Mouse (Mus musculus): ENCODE measurements around the gene Gm45717. TPM values are rescaled to one million over a fixed set of nuclear protein-coding genes. Genes with fewer than 3 reads are reported as not detected.
"Not testable (repeated sequence)": the region's sequence is repeated elsewhere in the genome, so short reads cannot be mapped to it uniquely, and the experiment has no call there.

Gm45717 gene
- total and polyA plus RNA-seq, 2 experiments from 2014 or later: not detected

- H3K4me1 ChIP-seq (ENCODE audit: insufficient read depth): no peaks in the 10 kb centered on the region
- DNase-seq (no peak), ATAC-seq (no peak)
- no peak overlapping the region for H3K27ac ChIP-seq (ENCODE audit: low read depth, low read length)
- no peak overlapping the region for H3K4me2 ChIP-seq (ENCODE audit: low read depth)
- no peaks in the 10 kb centered on the region for H3K36me3 ChIP-seq (ENCODE audit: insufficient read depth)
- 93% methylated on average over 14 of the region's 14 CpGs for WGBS
- TF ChIP-seq CTCF (IDR thresholded peaks at IDR 0.05; ENCODE audit: low read depth): no peak
- H3K9ac ChIP-seq: no peak overlapping the region
- no peaks in the 10 kb centered on the region for H3K9me3 ChIP-seq (ENCODE audit: low read length)
- H3K27me3 ChIP-seq (ENCODE audit: insufficient read depth, low read length): no peaks in the 10 kb centered on the region
- no peak overlapping the region for H3K4me3 ChIP-seq (ENCODE audit: low read depth, low read length)
These were observed 35.5 kb upstream of the Gm45717 start for GRCm38 (mm10) chr7:140991117-140991689.

DNA sequence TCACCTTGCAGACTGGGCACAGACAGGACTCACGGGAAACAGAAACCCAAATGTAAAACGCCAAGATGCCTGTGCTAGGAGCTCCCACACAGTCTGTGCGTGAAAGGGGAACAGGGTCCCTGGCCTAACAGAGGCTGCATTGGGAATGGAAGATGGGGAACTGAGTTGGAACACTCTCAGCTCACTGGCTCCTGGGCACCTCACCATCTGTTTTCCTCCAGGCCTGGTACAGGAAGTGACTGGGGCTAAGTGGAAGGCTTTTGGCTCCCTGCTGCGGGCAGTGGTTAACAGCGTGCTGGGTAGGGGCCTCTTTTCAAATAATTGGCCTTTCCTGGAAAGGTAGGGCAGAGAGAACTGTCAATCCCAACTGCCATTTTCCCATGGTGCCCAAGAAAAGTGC, 34.9 kb upstream of the Gm45717 start:
- Histone ChIP-seq H3K4me3 (ENCODE audit: low read depth, low read length) (no peak overlapping the region), H3K4me1 (ENCODE audit: insufficient read depth) (no peaks in the 10 kb centered on the region), H3K27me3 (ENCODE audit: insufficient read depth, low read length) (no peaks in the 10 kb centered on the region), H3K36me3 (ENCODE audit: insufficient read depth) (no peaks in the 10 kb centered on the region), H3K9me3 (ENCODE audit: low read length) (no peaks in the 10 kb centered on the region), H3K27ac (ENCODE audit: low read depth, low read length) (no peak overlapping the region), H3K9ac (no peak overlapping the region), H3K4me2 (ENCODE audit: low read depth) (no peak overlapping the region)
- no peak for ATAC-seq
- DNase-seq: no peak
- 74% methylated on average over 5 of the region's 5 CpGs for WGBS
- no peak for TF ChIP-seq CTCF (IDR thresholded peaks at IDR 0.05; ENCODE audit: low read depth)

- WGBS: 77% methylated on average over 6 of the region's 6 CpGs
- Histone ChIP-seq H3K9ac (no peak overlapping the region), H3K4me2 (ENCODE audit: low read depth) (no peak overlapping the region), H3K4me3 (ENCODE audit: low read depth, low read length) (no peak overlapping the region), H3K27ac (ENCODE audit: low read depth, low read length) (no peak overlapping the region), H3K4me1 (ENCODE audit: insufficient read depth) (no peaks in the 10 kb centered on the region), H3K36me3 (ENCODE audit: insufficient read depth) (no peaks in the 10 kb centered on the region), H3K27me3 (ENCODE audit: insufficient read depth, low read length) (no peaks in the 10 kb centered on the region), H3K9me3 (ENCODE audit: low read length) (no peaks in the 10 kb centered on the region)
- no peak for TF ChIP-seq CTCF (IDR thresholded peaks at IDR 0.05; ENCODE audit: low read depth)
- DNase-seq (no peak), ATAC-seq (no peak)
These were observed 34.4 kb upstream of the Gm45717 start for GRCm38 (mm10) chr7:140990185-140990584.

DNA sequence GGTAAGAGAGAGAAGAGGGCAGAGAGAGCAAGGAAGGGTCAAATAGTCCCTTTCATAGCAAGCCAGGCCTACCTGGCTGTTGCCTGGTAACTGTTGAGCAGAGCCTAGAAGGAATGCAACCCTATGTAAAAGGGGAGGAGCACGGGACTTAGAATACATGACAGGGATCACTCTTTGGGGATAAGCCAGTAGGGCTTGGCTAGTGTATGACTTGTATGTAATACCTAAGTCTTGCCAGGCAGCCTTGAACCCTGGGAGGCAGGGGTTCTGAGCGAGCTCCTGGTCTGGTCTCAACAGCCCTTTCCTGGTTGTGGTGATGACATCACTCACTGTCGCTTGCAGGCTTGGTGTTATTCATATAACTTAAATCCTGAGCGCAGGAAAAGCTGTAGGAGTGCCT, 33.3 kb upstream of the Gm45717 start:
- DNase-seq: no peak
- Histone ChIP-seq H3K4me3 (ENCODE audit: low read depth, low read length) (no peak overlapping the region), H3K36me3 (ENCODE audit: insufficient read depth) (no peaks in the 10 kb centered on the region), H3K4me2 (ENCODE audit: low read depth) (no peak overlapping the region), H3K27ac (ENCODE audit: low read depth, low read length) (no peak overlapping the region), H3K9ac (no peak overlapping the region), H3K9me3 (ENCODE audit: low read length) (no peaks in the 10 kb centered on the region), H3K4me1 (ENCODE audit: insufficient read depth) (no peaks in the 10 kb centered on the region), H3K27me3 (ENCODE audit: insufficient read depth, low read length) (no peaks in the 10 kb centered on the region)
- WGBS: 83% methylated on average over 4 of the region's 4 CpGs
- no peak for ATAC-seq
- no peak for TF ChIP-seq CTCF (IDR thresholded peaks at IDR 0.05; ENCODE audit: low read depth)

- 89% methylated on average over 17 of the region's 17 CpGs for WGBS
- no peak for ATAC-seq
- Histone ChIP-seq H3K27ac (ENCODE audit: low read depth, low read length) (no peak overlapping the region), H3K9ac (no peak overlapping the region), H3K4me3 (ENCODE audit: low read depth, low read length) (no peak overlapping the region), H3K27me3 (ENCODE audit: insufficient read depth, low read length) (no peaks in the 10 kb centered on the region), H3K4me1 (ENCODE audit: insufficient read depth) (no peaks in the 10 kb centered on the region), H3K9me3 (ENCODE audit: low read length) (no peaks in the 10 kb centered on the region), H3K36me3 (ENCODE audit: insufficient read depth) (no peaks in the 10 kb centered on the region), H3K4me2 (ENCODE audit: low read depth) (no peak overlapping the region)
- TF ChIP-seq CTCF (IDR thresholded peaks at IDR 0.05; ENCODE audit: low read depth): no peak
- no peak for DNase-seq
These were observed 31.7 kb upstream of the Gm45717 start for GRCm38 (mm10) chr7:140987182-140988138.

DNA sequence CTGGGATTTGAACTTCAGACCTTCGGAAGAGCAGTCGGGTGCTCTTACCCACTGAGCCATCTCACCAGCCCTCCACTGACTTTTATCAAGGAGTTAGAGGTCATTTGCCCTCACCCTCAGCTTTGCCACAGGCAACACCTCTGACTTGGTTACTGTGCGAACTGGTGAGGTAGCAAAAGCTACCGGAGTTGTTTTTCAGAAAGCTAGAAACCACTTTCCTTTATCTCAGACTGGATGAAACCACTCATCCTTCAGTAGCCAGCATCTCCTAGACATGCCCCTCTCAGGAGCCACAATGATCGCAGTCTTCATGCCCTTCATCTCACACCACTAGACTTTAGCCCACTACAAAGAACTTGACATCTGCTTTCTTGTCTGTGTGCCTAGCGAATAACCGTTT, 27.2 kb upstream of the Gm45717 start:
- Histone ChIP-seq H3K4me3 (ENCODE audit: low read depth, low read length) (no peak overlapping the region), H3K4me1 (ENCODE audit: insufficient read depth) (no peaks in the 10 kb centered on the region), H3K27ac (ENCODE audit: low read depth, low read length) (no peak overlapping the region), H3K27me3 (ENCODE audit: insufficient read depth, low read length) (no peaks in the 10 kb centered on the region), H3K4me2 (ENCODE audit: low read depth) (no peak overlapping the region), H3K9me3 (ENCODE audit: low read length) (no peaks in the 10 kb centered on the region), H3K36me3 (ENCODE audit: insufficient read depth) (no peaks in the 10 kb centered on the region), H3K9ac (no peak overlapping the region)
- 92% methylated on average over 7 of the region's 7 CpGs for WGBS
- DNase-seq (no peak), ATAC-seq (no peak)
- TF ChIP-seq CTCF (IDR thresholded peaks at IDR 0.05; ENCODE audit: low read depth): no peak

DNA sequence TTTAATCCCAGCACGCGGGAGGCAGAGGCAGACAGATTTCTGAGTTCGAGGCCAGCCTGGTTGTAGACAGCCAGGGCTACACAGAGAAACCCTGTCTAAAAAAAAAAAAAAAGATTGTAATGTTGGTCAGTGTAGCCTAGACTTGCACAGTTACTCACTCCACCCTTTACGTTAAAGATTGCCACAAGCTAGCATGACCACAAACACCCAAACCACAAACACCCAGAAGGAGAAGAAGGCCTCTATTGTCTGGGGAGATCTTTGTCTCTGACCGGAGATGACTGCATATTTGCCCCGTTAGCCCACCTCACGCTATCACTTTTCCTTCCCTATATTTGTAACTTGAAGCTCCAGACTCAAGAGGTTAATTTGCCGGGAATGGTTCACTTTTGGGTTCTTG, 26.0 kb upstream of the Gm45717 start:
- no peaks in the 10 kb centered on the region for H3K9me3 ChIP-seq (ENCODE audit: low read length)
- H3K27me3 ChIP-seq (ENCODE audit: insufficient read depth, low read length): no peaks in the 10 kb centered on the region
- no peak overlapping the region for H3K9ac ChIP-seq
- ATAC-seq (no peak), DNase-seq (no peak)
- no peaks in the 10 kb centered on the region for H3K4me1 ChIP-seq (ENCODE audit: insufficient read depth)
- H3K36me3 ChIP-seq (ENCODE audit: insufficient read depth): no peaks in the 10 kb centered on the region
- no peak overlapping the region for H3K4me3 ChIP-seq (ENCODE audit: low read depth, low read length)
- no peak overlapping the region for H3K4me2 ChIP-seq (ENCODE audit: low read depth)
- no peak overlapping the region for H3K27ac ChIP-seq (ENCODE audit: low read depth, low read length)
- 95% methylated on average over 8 of the region's 8 CpGs for WGBS
- no peak for TF ChIP-seq CTCF (IDR thresholded peaks at IDR 0.05; ENCODE audit: low read depth)

GRCm38 (mm10) chr7:140976720-140977119, 21.0 kb upstream of the Gm45717 start:
- not testable (repeated sequence) for H3K9ac ChIP-seq; H3K27me3 ChIP-seq (ENCODE audit: insufficient read depth, low read length); DNase-seq; H3K4me1 ChIP-seq (ENCODE audit: insufficient read depth); H3K4me3 ChIP-seq (ENCODE audit: low read depth, low read length); ATAC-seq; H3K9me3 ChIP-seq (ENCODE audit: low read length); H3K4me2 ChIP-seq (ENCODE audit: low read depth); H3K27ac ChIP-seq (ENCODE audit: low read depth, low read length); H3K36me3 ChIP-seq (ENCODE audit: insufficient read depth)
- WGBS: 94% methylated on average over 9 of the region's 9 CpGs

All from forebrain, postnatal 0 days (tissue).